Mouse (Mus musculus) stomach, postnatal 0 days (tissue): ENCODE measurements around the gene Cxcl15. TPM values are rescaled to one million over a fixed set of nuclear protein-coding genes. Genes with fewer than 3 reads are reported as not detected.

ENCODE experiments used
- ATAC-seq: fragments of 200-750 bp; cut with Nextera tagmentation; 2 replicates; pipeline ENCODE4 v1.8.0; 2017; ENCODE audit not compliant: low FRiP score, low TSS enrichment
- DNase-seq: peaks from one replicate; pipeline ENCODE4 v3.0.0-alpha.2; 2016; ENCODE audit warnings: low spot score
- H3K27ac ChIP-seq: fragments of 300-500 bp; sonication (generic); replicated peaks from 2 replicates; pipeline ENCODE4 v1.5.1; 2014; ENCODE audit warnings: mild to moderate bottlenecking, control low read depth
- H3K27me3 ChIP-seq: fragments of 300-500 bp; sonication (generic); 2 replicates; pipeline ENCODE4 v1.6.1; 2014; ENCODE audit warnings: low read length; ENCODE audit not compliant: control insufficient read depth, insufficient read depth
- H3K36me3 ChIP-seq: fragments of 300-500 bp; sonication (generic); 2 replicates; pipeline ENCODE4 v1.6.1; 2014; ENCODE audit warnings: low read length, mixed read lengths; ENCODE audit not compliant: control insufficient read depth, insufficient read depth
- H3K4me1 ChIP-seq: fragments of 300-500 bp; sonication (generic); replicated peaks from 2 replicates; pipeline ENCODE4 v1.6.1; 2014; ENCODE audit warnings: antibody characterized with exemption; ENCODE audit not compliant: control insufficient read depth, insufficient read depth
- H3K4me2 ChIP-seq: fragments of 300-500 bp; sonication (generic); replicated peaks from 2 replicates; pipeline ENCODE4 v1.6.1; 2014; ENCODE audit warnings: low read depth, mild to moderate bottlenecking, control low read depth, moderate library complexity
- H3K4me3 ChIP-seq: fragments of 300-500 bp; sonication (generic); 2 replicates; pipeline ENCODE4 v1.5.1; 2014; ENCODE audit warnings: low read depth, low read length, control low read depth
- H3K9ac ChIP-seq: fragments of 300-500 bp; sonication (generic); 2 replicates; pipeline ENCODE4 v1.6.1; 2014; ENCODE audit warnings: mild to moderate bottlenecking, low read length, control low read depth, mixed read lengths
- H3K9me3 ChIP-seq: fragments of 300-500 bp; sonication (generic); 2 replicates; pipeline ENCODE4 v1.6.1; 2016; ENCODE audit warnings: low read length; ENCODE audit not compliant: control insufficient read depth
- CTCF ChIP-seq: IDR thresholded peaks from 2 replicates; pipeline ENCODE4 v1.5.1; 2016; ENCODE audit warnings: antibody characterized with exemption, low read depth, mild to moderate bottlenecking, moderate library complexity
- EP300 ChIP-seq: optimal IDR thresholded peaks from 2 replicates; pipeline ENCODE3; 2016; ENCODE audit warnings: antibody characterized with exemption
- WGBS: fragments of 180-500 bp; shearing (Covaris S2); extraction: QIAGEN DNeasy Blood & Tissue Kit; methylation state at CpG from one replicate; pipeline ENCODE4 v1.1.7; 2014; 5-methylcytosine and 5-hydroxymethylcytosine counted together
- polyA plus RNA-seq: library from polyadenylated mRNA; unstranded; fragments of >200 nt; fragmentation: Nextera tagmentation; extraction: Ambion mirVana; gene quantifications from 2 replicates; pipeline ENCODE4 v1.2.1, GENCODE M21; 2015

Cxcl15 gene
- 0.58 and 0.70 TPM in 2 replicates for polyA plus RNA-seq

DNA sequence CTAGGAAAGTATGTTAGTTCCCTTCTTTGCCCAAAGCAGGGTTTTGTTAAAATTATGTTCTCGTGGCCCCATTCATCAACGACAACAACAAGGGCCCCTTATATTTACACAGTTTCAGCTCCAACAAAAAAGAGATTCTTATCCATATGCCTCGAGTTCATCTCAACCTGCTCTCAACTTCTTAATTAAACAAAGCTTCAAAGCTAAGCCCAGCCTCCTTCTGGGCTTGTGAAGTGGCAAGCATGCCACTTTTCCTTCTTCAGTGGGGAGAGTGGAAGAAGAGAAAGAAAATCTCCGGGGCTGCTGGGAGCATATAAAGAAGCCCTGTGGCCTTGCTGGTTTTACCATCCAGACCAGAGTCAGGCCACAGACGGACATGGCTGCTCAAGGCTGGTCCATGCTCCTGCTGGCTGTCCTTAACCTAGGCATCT, at the start of gene Cxcl15:
TSS of gene Cxcl15 (plus strand) at position 340 of the 431 bp plus-strand sequence.
- H3K4me3 ChIP-seq, result no peak within 1 kb of the TSS
- ATAC-seq (no peak), DNase-seq (peak; percentile 18)
- no peak within 1 kb of the TSS for H3K4me2 ChIP-seq
- no peak within 1 kb of the TSS for H3K9ac ChIP-seq
- TF ChIP-seq EP300, result no peak
- no peak for TF ChIP-seq CTCF
- H3K27me3 ChIP-seq, result no peaks in the 10 kb centered on the region
- no peaks in the 10 kb centered on the region for H3K9me3 ChIP-seq
- no peak within 1 kb of the TSS for H3K27ac ChIP-seq
- H3K4me1 ChIP-seq, result no peaks in the 10 kb centered on the region
- WGBS, result 35% methylated on average over 5 of the region's 5 CpGs
- no peaks in the 10 kb centered on the region for H3K36me3 ChIP-seq

DNA sequence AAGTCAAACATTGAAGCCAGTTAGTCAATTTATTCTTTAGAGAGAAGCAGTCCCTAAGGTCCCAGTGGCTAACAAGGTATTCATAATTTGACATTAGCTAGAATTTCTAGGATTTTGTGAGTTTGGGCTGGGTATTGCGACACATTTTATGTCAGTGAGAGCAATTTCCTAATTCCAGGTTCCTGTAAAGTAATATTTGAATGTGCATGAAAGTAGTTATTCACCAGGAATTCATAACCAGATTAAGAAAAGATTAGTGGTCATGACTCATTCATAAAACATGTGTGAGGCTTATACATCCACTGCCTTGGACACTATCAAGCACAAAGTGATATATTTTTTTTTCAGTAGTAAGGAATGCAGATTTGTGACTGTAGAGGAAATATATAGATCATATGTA, 40.4 kb upstream of the Cxcl15 start:
- Histone ChIP-seq H3K4me1 (no peaks in the 10 kb centered on the region; the same call in 1 of the 2 replicates), H3K27me3 (no peaks in the 10 kb centered on the region; the same call in 1 of the 2 replicates), H3K9me3 (no peaks in the 10 kb centered on the region), H3K4me3 (no peak overlapping the region), H3K36me3 (no peaks in the 10 kb centered on the region), H3K27ac (no peak overlapping the region), H3K4me2 (no peak overlapping the region), H3K9ac (no peak overlapping the region)
- ATAC-seq (no peak), DNase-seq (no peak)
- WGBS, result 74% methylated on average over 1 of the region's 1 CpGs
- TF ChIP-seq EP300, result no peak
- TF ChIP-seq CTCF, result no peak

DNA sequence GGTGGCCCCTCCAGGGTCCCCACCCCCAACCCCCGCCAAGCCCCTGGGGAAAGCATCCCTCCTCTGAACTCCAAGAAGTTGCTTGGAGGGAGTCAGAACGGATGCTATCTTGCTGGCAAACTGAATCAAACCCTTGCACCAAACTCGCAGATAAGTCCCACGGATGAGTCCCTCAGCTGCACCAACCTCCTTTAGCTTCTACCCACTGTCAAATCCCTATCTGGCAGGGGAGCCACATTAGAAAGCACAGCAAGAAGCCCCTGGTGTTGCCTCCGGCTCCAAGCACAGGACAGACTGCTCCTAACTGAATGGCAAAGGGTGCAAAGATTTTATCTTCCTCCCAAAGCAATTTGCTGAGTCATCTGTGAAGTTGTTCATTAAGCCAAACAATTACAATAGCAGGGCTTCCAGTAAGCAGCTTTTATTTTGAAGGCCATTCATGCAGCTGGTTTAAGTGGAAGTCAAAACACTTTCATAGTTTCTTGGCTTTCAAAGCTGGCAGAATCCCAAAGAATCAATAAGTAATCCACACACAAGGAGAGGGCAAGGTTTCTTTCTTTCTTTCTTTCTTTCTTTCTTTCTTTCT, 36.2 kb upstream of the Cxcl15 start:
- H3K36me3 ChIP-seq, result no peaks in the 10 kb centered on the region
- ATAC-seq (no peak; the same call in 1 of the 2 replicates), DNase-seq (no peak)
- no peak overlapping the region for H3K4me3 ChIP-seq
- TF ChIP-seq EP300 (no peak), CTCF (no peak)
- H3K27ac ChIP-seq, result no peak overlapping the region
- no peaks in the 10 kb centered on the region for H3K9me3 ChIP-seq
- WGBS, result 37% methylated on average over 5 of the region's 5 CpGs
- H3K9ac ChIP-seq, result no peak overlapping the region
- H3K4me2 ChIP-seq, result no peak overlapping the region
- H3K4me1 ChIP-seq, result peaks cover 2% of the 10 kb centered on the region; the same call in 1 of the 2 replicates
- peaks cover 6% of the 10 kb centered on the region; the same call in 1 of the 2 replicates for H3K27me3 ChIP-seq

DNA sequence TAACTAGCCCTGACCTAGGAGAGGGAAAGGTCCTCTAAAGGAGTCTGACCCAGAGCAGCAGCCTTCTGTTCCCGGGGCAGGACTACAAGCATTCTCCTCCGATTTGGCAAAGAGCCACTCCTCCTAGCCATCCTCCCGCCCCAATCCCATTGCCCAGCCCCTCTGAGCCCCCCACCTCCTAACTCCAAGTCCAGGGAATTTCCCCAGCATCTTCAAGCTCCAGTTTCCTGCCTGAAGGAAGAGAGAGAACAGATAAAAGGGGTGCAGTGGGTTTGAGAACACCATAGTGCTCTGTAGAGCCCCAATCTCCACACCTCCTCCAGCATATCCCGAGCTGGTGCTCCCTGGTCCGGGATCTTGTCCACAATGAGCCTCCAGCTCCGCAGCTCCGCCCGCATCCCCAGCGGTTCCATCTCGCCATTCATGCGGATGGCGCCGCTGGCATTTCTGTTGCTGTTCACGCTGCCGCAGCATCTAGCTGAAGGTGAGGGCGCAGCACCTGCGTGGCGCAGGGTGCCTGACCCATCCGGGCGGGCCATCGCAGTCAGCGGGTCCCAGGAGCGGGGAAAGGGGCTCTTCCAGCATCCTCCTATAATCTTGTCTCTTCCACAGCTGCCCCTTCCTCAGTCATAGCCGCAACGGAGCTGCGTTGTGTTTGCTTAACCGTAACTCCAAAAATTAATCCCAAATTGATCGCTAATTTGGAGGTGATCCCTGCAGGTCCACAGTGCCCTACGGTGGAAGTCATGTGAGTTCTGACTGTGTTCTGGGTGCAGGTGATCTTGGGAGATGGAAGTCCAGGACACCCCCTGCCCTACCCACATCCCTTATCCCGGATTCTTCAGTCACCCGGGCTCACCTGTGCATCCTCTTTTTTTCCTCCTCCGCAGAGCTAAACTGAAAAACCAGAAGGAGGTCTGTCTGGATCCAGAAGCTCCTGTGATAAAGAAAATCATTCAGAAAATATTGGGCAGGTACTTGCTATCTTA, 35.0 kb upstream of the Cxcl15 start, which contains the start of gene Cxcl5:
TSS of gene Cxcl5 (plus strand) at position 284 of the 989 bp plus-strand sequence.
- no peaks in the 10 kb centered on the region for H3K36me3 ChIP-seq
- H3K27me3 ChIP-seq, result peaks cover 6% of the 10 kb centered on the region; the same call in 1 of the 2 replicates
- peak within 1 kb of the TSS; percentile 28 for H3K4me3 ChIP-seq
- H3K4me2 ChIP-seq, result peak within 1 kb of the TSS; percentile 49
- no peaks in the 10 kb centered on the region for H3K9me3 ChIP-seq
- DNase-seq (peak; percentile 23), ATAC-seq (no peak)
- H3K27ac ChIP-seq, result no peak within 1 kb of the TSS
- TF ChIP-seq CTCF (no peak), EP300 (no peak)
- H3K9ac ChIP-seq, result 0 out of 2 replicates have a peak within 1 kb of the TSS, but pooled peaks have one; percentile 8
- H3K4me1 ChIP-seq, result peaks cover 2% of the 10 kb centered on the region; the same call in 1 of the 2 replicates
- 7% methylated on average over 32 of the region's 32 CpGs for WGBS

DNA sequence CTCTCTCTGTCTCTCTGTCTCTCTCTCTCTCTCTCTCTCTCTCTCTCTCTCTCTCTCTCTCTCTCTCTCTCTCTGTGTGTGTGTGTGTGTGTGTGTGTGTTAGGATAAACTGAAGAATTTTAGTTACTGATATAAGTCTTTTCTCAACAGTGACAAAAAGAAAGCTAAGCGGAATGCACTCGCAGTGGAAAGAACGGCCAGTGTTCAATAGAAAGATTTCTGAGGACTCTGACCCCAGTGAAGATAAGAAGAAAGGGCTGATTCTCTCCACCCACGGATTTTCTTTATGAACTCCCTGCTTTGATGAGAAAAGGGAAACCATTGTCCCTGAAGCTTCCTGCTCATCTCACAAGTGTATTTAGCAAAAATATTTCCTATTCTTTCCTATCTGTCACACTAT, 34.0 kb upstream of the Cxcl15 start:
- no peak overlapping the region for H3K4me2 ChIP-seq
- ATAC-seq, result no peak
- WGBS, result 36% methylated on average over 4 of the region's 4 CpGs

More for the DNA sequence above, 34.0 kb upstream of the Cxcl15 start:
- peaks cover 2% of the 10 kb centered on the region; the same call in 1 of the 2 replicates for H3K4me1 ChIP-seq
- H3K36me3 ChIP-seq, result no peaks in the 10 kb centered on the region
- H3K9ac ChIP-seq, result no peak overlapping the region
- H3K9me3 ChIP-seq, result no peaks in the 10 kb centered on the region
- no peak for TF ChIP-seq CTCF
- TF ChIP-seq EP300, result no peak
- no peak overlapping the region for H3K4me3 ChIP-seq
- peaks cover 6% of the 10 kb centered on the region; the same call in 1 of the 2 replicates for H3K27me3 ChIP-seq
- DNase-seq, result no peak
- H3K27ac ChIP-seq, result no peak overlapping the region
